Mouse (Mus musculus): Measurements from ENCODE around the gene Gtpbp4. TPM values are rescaled to one million over a fixed set of nuclear protein-coding genes. Genes with fewer than 3 reads are reported as not detected.
"Not testable (repeated sequence)": the region's sequence is repeated elsewhere in the genome, so short reads cannot be mapped to it uniquely, and the experiment has no call there.

Gene Gtpbp4
- total RNA-seq, 2 experiments from 2014 or later, result 34.0 to 38.9 TPM

DNA sequence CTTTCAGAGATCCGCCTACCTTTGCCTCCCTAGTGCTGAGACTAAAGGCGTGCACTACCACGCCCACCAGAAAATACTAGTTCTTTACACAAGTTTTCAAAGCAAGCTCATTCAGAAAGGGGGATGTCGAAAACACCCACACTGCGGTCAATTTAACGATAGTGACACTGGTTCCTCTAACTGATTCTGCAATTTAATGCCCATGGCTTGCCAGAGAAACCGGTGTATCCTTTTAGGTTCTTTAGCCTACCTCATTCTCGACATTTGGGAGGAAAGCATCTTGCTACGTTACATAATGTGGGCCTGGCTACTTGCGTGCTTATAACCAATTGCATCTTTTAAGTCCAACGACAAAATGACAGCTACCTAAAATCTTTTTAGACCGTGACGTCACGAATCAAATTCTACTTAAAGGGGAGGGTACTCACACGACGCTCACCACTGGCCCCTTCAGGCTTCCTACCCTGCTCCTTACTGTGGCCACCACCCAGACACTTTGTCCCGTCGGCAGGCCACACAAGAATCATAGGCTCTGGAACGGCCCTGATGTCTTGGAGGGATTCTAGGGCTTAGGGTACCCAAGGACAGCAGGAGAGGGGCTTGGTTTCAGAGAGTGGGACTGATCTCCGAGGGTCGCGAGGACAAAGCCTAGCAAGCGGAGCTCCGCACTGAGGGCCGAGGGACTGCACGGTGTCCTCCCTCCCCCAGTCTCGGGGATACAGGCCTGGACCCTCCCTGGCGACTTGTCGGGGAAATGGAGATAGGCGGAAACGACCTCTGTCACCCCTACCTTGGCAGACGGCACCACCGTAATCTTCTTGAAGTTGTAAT lies 509 bp downstream of the Gtpbp4 start:
- intact Hi-C loops (cut with DNase I), result loop anchor here (5.0 kb wide), 1 partner anchor 97 kb away; the partner anchor contains the start of gene Larp4b
- DNase-seq (ENCODE audit: extremely low spot score in 1 of 2, low spot score in 2 of 2), result no peak

GRCm38 (mm10) chr13:8992231-8992630 lies 3.7 kb downstream of the Gtpbp4 start:
- intact Hi-C loops (cut with DNase I), result no loop called here
- no peak for DNase-seq (ENCODE audit: extremely low spot score in 1 of 2, low spot score in 2 of 2)

DNA sequence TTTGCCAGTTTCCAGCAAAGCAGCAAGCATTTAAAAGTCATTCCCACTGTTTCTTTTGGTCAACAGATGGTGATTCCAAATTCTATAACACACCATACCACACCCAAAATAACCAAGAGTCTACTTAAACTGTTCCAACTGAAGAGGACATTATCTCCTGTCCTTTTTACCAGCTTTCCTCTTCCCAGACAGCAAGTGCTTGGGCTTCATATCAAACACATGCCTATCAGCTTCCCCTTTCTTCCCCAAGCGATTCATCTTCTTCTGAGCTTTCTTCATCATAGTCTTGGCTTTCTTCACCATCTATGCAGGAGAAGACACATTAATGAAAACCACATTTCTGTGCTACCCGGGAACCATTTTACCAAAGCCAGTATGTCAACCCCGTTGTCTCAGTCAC lies 22.9 kb downstream of the Gtpbp4 start:
- DNase-seq (ENCODE audit: extremely low spot score in 1 of 2, low spot score in 2 of 2), result no peak
- intact Hi-C loops (cut with DNase I), result loop anchor here (5.0 kb wide), 1 partner anchor 126 kb away; no protein-coding TSS in a partner anchor

DNA sequence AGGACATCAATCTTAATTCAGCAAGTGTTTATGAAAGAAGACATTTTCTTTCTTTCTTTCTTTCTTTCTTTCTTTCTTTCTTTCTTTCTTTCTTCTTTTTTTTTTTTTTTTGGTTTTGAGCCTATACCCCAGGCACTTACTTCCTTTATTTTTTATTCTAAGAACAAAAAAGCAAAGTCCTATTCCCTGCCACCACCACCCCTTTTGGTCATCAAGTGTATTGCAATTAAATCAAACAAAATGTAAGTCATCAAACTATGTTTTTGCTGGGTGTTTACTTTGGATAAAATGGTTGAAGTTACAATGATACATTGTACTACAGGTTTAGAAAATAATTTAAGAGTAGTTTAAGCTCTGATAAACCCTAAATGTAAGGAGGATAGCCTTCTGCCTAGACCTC lies 23.5 kb downstream of the Gtpbp4 start:
- intact Hi-C loops (cut with DNase I), result loop anchor here (5.0 kb wide), 1 partner anchor 125 kb away; no protein-coding TSS in a partner anchor
- DNase-seq (ENCODE audit: extremely low spot score in 1 of 2, low spot score in 2 of 2), result no peak

DNA sequence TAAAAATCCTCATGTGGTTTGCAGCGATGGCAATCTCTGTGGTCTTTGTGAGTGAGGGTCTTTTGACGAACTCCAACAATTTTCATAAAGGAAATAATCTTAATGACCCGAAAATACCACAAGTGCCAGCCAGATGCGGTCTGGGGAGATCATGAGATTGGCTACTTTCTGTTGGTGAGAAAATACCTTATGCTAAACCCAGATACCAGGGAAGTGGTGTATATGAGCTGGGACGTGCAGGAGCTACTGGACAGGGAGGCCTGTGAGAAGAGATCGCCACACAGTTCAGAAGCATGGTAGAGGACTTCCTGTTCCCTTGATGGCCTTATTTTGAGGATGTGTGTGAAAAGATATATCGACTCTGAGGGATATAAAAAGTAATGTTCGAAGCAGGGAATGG lies 28.1 kb downstream of the Gtpbp4 start:
- intact Hi-C loops (cut with DNase I), result no loop called here
- no peak for DNase-seq (ENCODE audit: extremely low spot score in 1 of 2, low spot score in 2 of 2)

GRCm38 (mm10) chr13:8965224-8965623 lies 30.7 kb downstream of the Gtpbp4 start:
- intact Hi-C loops (cut with DNase I), result no loop called here
- no peak for DNase-seq (ENCODE audit: extremely low spot score in 1 of 2, low spot score in 2 of 2)

DNA sequence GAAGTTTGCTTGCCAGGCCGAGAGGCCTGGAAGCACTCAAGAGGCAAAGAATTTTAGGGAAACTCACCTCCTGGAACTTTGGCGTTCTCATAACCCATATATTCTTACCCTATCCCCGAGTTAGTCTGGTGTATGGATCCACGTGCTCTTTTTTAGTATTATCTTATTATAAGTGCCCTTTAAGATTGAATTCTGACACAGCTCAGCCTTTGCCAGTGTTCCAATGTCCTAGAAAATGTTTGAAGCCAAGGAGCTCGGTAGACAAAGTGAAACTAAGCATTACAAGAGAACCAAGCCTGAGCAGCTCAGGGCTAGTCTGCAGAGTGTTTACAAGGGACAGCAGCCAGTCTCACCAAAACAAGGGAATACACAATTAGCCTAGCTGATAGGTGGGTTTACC lies 33.6 kb downstream of the Gtpbp4 start:
- intact Hi-C loops (cut with DNase I); DNase-seq (ENCODE audit: extremely low spot score in 1 of 2, low spot score in 2 of 2): not testable (repeated sequence)

- intact Hi-C loops (cut with DNase I), result not testable (repeated sequence)
These were observed 34.6 kb downstream of the Gtpbp4 start for GRCm38 (mm10) chr13:8961128-8961888.

DNA sequence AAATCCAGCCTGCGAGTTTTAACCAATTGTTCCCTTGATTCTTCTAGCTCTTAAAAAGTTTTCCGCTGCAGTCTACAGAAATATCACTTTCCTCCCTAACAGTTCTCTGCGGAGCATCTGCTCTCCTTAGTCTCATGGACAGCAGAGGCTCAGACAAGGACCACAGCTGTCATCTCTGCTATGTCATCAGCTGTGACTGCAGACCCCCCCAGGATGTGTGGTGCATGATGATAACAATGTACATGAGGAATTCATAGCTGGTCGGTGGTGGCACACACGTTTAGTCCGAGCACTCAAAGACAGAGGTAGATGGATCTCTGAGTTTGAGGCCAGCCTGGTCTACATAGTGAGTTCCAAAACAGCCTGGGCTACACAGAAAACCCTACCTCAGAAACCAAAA lies 36.3 kb downstream of the Gtpbp4 start:
- DNase-seq (ENCODE audit: extremely low spot score in 1 of 2, low spot score in 2 of 2); intact Hi-C loops (cut with DNase I): not testable (repeated sequence)

More at GRCm38 (mm10) chr13:8961128-8961888, 34.6 kb downstream of the Gtpbp4 start:
- not testable (repeated sequence) for DNase-seq (ENCODE audit: extremely low spot score in 1 of 2, low spot score in 2 of 2)

DNA sequence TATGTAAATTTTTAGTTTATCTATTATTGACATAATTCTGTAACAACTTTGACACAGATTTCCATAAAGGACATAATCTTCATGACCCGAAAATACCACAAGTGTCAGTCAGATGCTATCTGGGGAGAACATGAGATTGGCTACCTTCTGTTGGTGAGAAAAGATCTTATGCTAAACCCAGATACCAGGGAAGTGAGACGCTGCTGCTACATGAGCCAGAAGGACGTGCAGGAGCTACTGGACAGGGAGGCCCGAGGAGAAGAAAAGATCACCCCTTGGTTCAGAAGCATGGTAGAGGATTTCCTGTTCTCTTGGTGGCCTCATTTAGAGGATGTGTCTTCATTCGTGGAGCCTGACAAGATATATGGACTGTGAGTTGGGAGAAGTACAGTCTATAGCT lies 36.8 kb downstream of the Gtpbp4 start:
- DNase-seq (ENCODE audit: extremely low spot score in 1 of 2, low spot score in 2 of 2); intact Hi-C loops (cut with DNase I): not testable (repeated sequence)

DNA sequence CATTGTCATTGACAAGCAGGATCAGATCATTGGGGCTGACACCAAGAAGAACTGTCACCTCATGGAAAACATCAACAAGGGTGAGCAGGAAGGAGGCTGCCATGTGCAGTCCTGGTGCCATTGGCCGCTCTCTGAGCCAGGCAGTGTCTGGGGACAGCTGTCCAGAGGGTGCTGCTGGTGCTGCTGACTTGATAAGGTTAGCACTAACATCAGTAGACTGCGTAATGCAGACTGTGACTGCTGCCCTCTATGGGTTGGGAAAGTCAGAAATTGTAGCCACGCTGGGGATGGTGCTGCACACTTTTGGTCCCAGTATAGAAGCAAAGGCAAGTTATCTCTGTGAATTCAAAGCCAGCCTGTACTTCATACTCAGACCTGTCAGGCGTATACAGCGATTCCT lies 39.0 kb downstream of the Gtpbp4 start:
- DNase-seq (ENCODE audit: extremely low spot score in 1 of 2, low spot score in 2 of 2); intact Hi-C loops (cut with DNase I): not testable (repeated sequence)

GRCm38 (mm10) chr13:8955127-8955526 lies 40.8 kb downstream of the Gtpbp4 start:
- intact Hi-C loops (cut with DNase I); DNase-seq (ENCODE audit: extremely low spot score in 1 of 2, low spot score in 2 of 2): not testable (repeated sequence)

DNA sequence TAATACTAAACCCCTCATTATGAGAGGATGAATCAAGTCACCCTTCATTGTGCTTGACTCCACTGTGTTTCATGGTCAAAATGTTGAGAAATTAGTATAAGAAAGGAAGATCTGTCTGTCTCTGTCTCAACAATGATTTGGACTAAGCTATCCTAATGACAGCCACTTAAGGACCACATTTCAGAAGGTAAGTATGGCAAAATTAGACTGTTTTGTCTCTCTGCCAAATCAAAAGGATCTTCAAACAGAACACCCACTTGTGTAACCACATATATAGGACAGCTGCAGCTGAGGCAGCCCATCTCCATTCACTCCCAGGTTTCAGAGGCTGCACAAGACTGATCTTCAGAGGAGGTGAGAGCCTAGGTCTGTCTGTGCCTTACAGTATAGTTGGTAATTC lies 43.3 kb downstream of the Gtpbp4 start, which contains the start of gene Idi2:
TSS of gene Idi2 (plus strand) at position 301 of the 400 bp plus-strand sequence.
- intact Hi-C loops (cut with DNase I); DNase-seq (ENCODE audit: extremely low spot score in 1 of 2, low spot score in 2 of 2): not testable (repeated sequence)

DNA sequence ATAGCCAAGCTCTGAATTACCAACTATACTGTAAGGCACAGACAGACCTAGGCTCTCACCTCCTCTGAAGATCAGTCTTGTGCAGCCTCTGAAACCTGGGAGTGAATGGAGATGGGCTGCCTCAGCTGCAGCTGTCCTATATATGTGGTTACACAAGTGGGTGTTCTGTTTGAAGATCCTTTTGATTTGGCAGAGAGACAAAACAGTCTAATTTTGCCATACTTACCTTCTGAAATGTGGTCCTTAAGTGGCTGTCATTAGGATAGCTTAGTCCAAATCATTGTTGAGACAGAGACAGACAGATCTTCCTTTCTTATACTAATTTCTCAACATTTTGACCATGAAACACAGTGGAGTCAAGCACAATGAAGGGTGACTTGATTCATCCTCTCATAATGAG lies 47.8 kb downstream of the Gtpbp4 start, which contains the start of gene Gm9745:
TSS of gene Gm9745 (minus strand) at position 101 of the 400 bp plus-strand sequence.
- DNase-seq (ENCODE audit: extremely low spot score in 1 of 2, low spot score in 2 of 2); intact Hi-C loops (cut with DNase I): not testable (repeated sequence)

DNA sequence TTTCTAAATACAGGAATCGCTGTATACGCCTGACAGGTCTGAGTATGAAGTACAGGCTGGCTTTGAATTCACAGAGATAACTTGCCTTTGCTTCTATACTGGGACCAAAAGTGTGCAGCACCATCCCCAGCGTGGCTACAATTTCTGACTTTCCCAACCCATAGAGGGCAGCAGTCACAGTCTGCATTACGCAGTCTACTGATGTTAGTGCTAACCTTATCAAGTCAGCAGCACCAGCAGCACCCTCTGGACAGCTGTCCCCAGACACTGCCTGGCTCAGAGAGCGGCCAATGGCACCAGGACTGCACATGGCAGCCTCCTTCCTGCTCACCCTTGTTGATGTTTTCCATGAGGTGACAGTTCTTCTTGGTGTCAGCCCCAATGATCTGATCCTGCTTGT lies 52.1 kb downstream of the Gtpbp4 start:
- intact Hi-C loops (cut with DNase I); DNase-seq (ENCODE audit: extremely low spot score in 1 of 2, low spot score in 2 of 2): not testable (repeated sequence)

- DNase-seq (ENCODE audit: extremely low spot score in 1 of 2, low spot score in 2 of 2); intact Hi-C loops (cut with DNase I): not testable (repeated sequence)
These were observed 54.2 kb downstream of the Gtpbp4 start for GRCm38 (mm10) chr13:8941701-8942100.

DNA sequence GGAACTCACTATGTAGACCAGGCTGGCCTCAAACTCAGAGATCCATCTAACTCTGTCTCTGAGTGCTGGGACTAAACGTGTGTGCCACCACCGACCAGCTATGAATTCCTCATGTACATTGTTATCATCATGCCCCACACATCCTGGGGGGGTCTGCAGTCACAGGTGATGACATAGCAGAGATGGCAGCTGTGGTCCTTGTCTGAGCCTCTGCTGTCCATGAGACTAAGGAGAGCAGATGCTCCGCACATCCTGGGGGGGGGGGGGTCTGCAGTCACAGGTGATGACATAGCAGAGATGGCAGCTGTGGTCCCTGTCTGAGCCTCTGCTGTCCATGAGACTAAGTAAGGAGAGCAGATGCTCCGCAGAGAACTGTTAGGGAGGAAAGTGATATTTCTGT lies 54.8 kb downstream of the Gtpbp4 start:
- intact Hi-C loops (cut with DNase I); DNase-seq (ENCODE audit: extremely low spot score in 1 of 2, low spot score in 2 of 2): not testable (repeated sequence)

DNA sequence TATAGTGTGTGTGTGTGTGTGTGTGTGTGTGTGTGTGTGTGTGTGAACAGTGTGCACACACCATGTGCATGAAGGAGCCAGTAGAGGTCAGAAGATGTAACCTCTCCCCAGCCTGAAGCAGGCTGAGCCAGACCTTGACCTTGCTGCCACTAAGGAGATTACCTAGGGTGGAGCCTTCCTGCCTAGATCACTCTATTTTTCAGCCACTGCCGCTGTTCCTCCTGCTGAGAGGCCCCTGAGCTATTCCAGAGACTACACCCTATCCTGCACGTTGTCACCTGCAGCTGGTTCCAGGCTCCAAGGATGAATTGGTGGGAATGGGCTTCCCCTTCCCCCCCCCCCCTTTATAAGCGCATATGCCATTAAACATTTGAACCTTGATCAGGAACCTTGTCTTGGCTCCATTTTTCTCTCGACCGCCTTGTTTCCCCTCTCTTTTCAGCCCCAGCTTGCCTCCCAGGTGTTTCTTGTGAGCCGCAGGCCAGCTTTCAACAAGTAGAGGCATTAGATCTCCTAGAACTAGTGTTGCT lies 58.2 kb downstream of the Gtpbp4 start:
- intact Hi-C loops (cut with DNase I); DNase-seq (ENCODE audit: extremely low spot score in 1 of 2, low spot score in 2 of 2): not testable (repeated sequence)

DNA sequence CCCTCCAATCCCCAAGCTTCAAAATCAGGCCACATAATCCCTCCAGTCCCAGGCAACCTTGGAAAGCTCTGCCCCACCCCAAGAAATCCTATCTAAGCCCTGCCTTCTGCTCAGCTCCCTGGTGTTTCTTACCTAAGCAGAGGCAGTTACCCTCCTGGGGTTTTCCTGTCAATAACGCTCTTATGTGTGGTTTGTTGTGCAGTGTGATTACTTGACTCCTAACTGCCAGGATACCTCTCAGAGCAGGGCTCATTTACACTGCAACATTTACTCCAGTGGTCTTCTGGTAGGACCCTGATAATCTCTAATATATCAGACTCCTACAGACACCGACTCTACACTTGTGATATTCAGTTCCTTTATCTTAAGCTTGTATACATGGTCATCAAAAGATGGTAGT lies 62.4 kb downstream of the Gtpbp4 start:
- intact Hi-C loops (cut with DNase I), result no loop called here
- no peak for DNase-seq (ENCODE audit: extremely low spot score in 1 of 2, low spot score in 2 of 2)

All from left cerebral cortex, postnatal 10 days (tissue).